Mouse (Mus musculus) bone marrow macrophage, adult 2 months (primary cell): ENCODE measurements around the gene Lrrc4. TPM values are rescaled to one million over a fixed set of nuclear protein-coding genes. Genes with fewer than 3 reads are reported as not detected.

Experiments used
- H3K27ac ChIP-seq: 2 replicates; pipeline ENCODE4 v1.5.1; 2012; ENCODE audit warnings: low read depth, low read length; ENCODE audit not compliant: insufficient read depth
- H3K4me1 ChIP-seq: 2 replicates; pipeline ENCODE4 v1.6.1; 2012; ENCODE audit warnings: low read length; ENCODE audit not compliant: control insufficient read depth, insufficient read depth
- H3K4me3 ChIP-seq: 2 replicates; pipeline ENCODE4 v1.5.1; 2012; ENCODE audit warnings: mild to moderate bottlenecking, low read length, moderate library complexity; ENCODE audit not compliant: insufficient read depth
- CTCF ChIP-seq: IDR thresholded peaks from 2 replicates; pipeline ENCODE4 v1.5.1; 2012; ENCODE audit warnings: low read depth, mild to moderate bottlenecking, low read length, moderate library complexity
- POLR2A ChIP-seq: IDR thresholded peaks from 2 replicates; pipeline ENCODE4 v1.6.1; 2012; ENCODE audit warnings: mild to moderate bottlenecking, low read depth, low read length, borderline replicate concordance
- polyA plus RNA-seq: library from polyadenylated mRNA; stranded (reverse); fragments of >200 nt; gene quantifications from 2 replicates; pipeline ENCODE4 v1.2.4, GENCODE M21; 2012; ENCODE audit not compliant: missing spikeins, insufficient read depth, insufficient read length

Gene Lrrc4
- polyA plus RNA-seq, 1 experiment, result 0.15 TPM

GRCm38 (mm10) chr6:28831854-28832750 lies 555 bp upstream of the Lrrc4 start:
- no peak overlapping the region for H3K27ac ChIP-seq
- H3K4me1 ChIP-seq, result peaks cover 39% of the 10 kb centered on the region
- peak overlapping the region; percentile 78 for H3K4me3 ChIP-seq
- TF ChIP-seq CTCF, result no peak
- TF ChIP-seq POLR2A, result no peak

GRCm38 (mm10) chr6:28830306-28830705 lies 1.2 kb downstream of the Lrrc4 start:
- Histone ChIP-seq H3K4me3 (no peak overlapping the region), H3K27ac (no peak overlapping the region), H3K4me1 (peaks cover 43% of the 10 kb centered on the region)
- TF ChIP-seq POLR2A (no peak), CTCF (no peak)

- TF ChIP-seq POLR2A, result no peak
- TF ChIP-seq CTCF, result no peak
- Histone ChIP-seq H3K4me1 (peaks cover 49% of the 10 kb centered on the region), H3K27ac (no peak overlapping the region), H3K4me3 (no peak overlapping the region)
Measured at GRCm38 (mm10) chr6:28828593-28828992, 3.0 kb downstream of the Lrrc4 start.

- peaks cover 55% of the 10 kb centered on the region for H3K4me1 ChIP-seq
- TF ChIP-seq CTCF, result no peak
- TF ChIP-seq POLR2A, result no peak
Measured at GRCm38 (mm10) chr6:28827565-28827964, 4.0 kb downstream of the Lrrc4 start.

GRCm38 (mm10) chr6:28826689-28827389 lies 4.7 kb downstream of the Lrrc4 start:
- Histone ChIP-seq H3K4me3 (no peak overlapping the region), H3K4me1 (peaks cover 62% of the 10 kb centered on the region), H3K27ac (no peak overlapping the region)
- TF ChIP-seq POLR2A (no peak), CTCF (no peak)

More at GRCm38 (mm10) chr6:28827565-28827964, 4.0 kb downstream of the Lrrc4 start:
- Histone ChIP-seq H3K4me3 (no peak overlapping the region), H3K27ac (no peak overlapping the region)

GRCm38 (mm10) chr6:28825894-28826293 lies 5.7 kb downstream of the Lrrc4 start:
- H3K4me3 ChIP-seq, result no peak overlapping the region
- H3K4me1 ChIP-seq, result peaks cover 65% of the 10 kb centered on the region
- no peak overlapping the region for H3K27ac ChIP-seq
- TF ChIP-seq POLR2A (no peak), CTCF (no peak)

- TF ChIP-seq CTCF, result no peak
- no peak for TF ChIP-seq POLR2A
- Histone ChIP-seq H3K4me3 (no peak overlapping the region), H3K4me1 (peaks cover 70% of the 10 kb centered on the region)
Measured at GRCm38 (mm10) chr6:28823802-28824201, 7.7 kb downstream of the Lrrc4 start.

GRCm38 (mm10) chr6:28823375-28823774 lies 8.2 kb downstream of the Lrrc4 start:
- TF ChIP-seq POLR2A, result no peak
- TF ChIP-seq CTCF, result no peak
- H3K4me3 ChIP-seq, result no peak overlapping the region
- peak overlapping the region; percentile 15; the same call in 1 of the 2 replicates for H3K27ac ChIP-seq
- H3K4me1 ChIP-seq, result peaks cover 66% of the 10 kb centered on the region

More at GRCm38 (mm10) chr6:28823802-28824201, 7.7 kb downstream of the Lrrc4 start:
- peak overlapping the region; percentile 28 for H3K27ac ChIP-seq

- no peak overlapping the region for H3K27ac ChIP-seq
- no peak for TF ChIP-seq POLR2A
- no peak for TF ChIP-seq CTCF
- H3K4me1 ChIP-seq, result peaks cover 64% of the 10 kb centered on the region
- no peak overlapping the region for H3K4me3 ChIP-seq
Measured at GRCm38 (mm10) chr6:28822296-28822695, 9.3 kb downstream of the Lrrc4 start.

GRCm38 (mm10) chr6:28819509-28820358 lies 11.8 kb downstream of the Lrrc4 start:
- H3K4me3 ChIP-seq, result no peak overlapping the region
- TF ChIP-seq CTCF (no peak), POLR2A (no peak)
- H3K4me1 ChIP-seq, result peaks cover 50% of the 10 kb centered on the region
- no peak overlapping the region for H3K27ac ChIP-seq
